Mouse (Mus musculus): ENCODE measurements around the gene Slco2a1.

DNA sequence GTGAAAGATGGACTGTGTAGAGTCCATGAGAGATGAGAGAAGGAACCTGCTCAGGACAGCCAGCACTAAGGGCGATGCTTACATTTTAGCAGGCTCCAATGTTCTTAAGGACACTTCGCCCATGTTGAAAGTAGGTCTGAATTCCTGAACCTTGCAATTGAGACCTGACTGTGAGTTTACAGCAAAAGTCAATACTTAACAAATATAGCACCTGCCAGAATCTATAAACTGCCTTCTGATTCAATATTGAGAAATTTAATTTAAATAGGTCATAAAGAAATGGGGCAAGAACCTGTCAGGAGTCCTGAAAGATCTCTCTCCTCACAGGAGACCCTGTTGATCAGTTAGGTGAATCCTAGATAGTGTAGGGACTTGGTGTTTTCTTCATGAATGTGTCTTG lies 12.6 kb upstream of the Slco2a1 start:
- TF ChIP-seq POLR2A (IDR thresholded peaks at IDR 0.05; ENCODE audit: borderline replicate concordance, extremely low read depth, low read depth, low read length) (no peak), CTCF (IDR thresholded peaks at IDR 0.05; ENCODE audit: insufficient read depth, low read length) (no peak)

Measured in lung, adult 2 months (tissue).